ENCODE assay signal across 13 mouse cellular contexts in the genomic region with DNA sequence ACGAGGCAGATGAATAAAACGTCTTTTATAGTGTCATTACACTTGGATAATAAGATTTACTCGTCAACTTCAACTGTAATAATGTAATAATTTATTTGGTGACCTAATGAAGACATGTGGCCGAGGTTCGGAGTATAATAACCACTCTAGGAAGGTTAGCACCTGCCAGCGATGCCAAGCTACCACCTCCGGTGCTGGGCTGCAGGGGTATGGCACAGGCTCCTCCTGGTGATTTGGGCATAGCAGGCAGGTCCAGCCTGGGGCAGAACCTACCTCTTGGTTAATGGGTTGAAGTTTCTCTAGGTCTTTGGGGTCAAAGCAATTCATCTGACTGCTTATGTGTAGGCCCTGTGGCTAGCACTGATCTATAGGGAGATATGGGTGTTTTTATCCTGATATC.
"Had no signal": no experiment of that assay in that cellular context is flagged by ENCODE, and none has a peak within 500 bp of the region (broad histone marks: within the 10 kb centered on the region; RNA-seq: fewer than 3 reads in every experiment).

No protein-coding gene starts in this region.

- ATAC-seq: intestine, embryonic 15.5 days; midbrain, embryonic 15.5 days had no signal

- H3K4me1 ChIP-seq: intestine, embryonic 15.5 days; limb, embryonic 13.5 days; liver, embryonic 15.5 days had no signal

- H3K4me3 ChIP-seq: intestine, embryonic 15.5 days; limb, embryonic 13.5 days; liver, embryonic 15.5 days; midbrain, embryonic 15.5 days had no signal

- H3K27me3 ChIP-seq: intestine, embryonic 15.5 days; limb, embryonic 13.5 days; liver, embryonic 15.5 days; midbrain, embryonic 15.5 days had no signal

- H3K27ac ChIP-seq: intestine, embryonic 15.5 days; limb, embryonic 13.5 days; liver, embryonic 15.5 days; midbrain, embryonic 15.5 days had no signal

- H3K36me3 ChIP-seq: intestine, embryonic 15.5 days; limb, embryonic 13.5 days; liver, embryonic 15.5 days; midbrain, embryonic 15.5 days had no signal

- H3K9ac ChIP-seq: intestine, embryonic 15.5 days; limb, embryonic 13.5 days; liver, embryonic 15.5 days; lung, embryonic 14.5 days; midbrain, embryonic 15.5 days had no signal

- DNase-seq: kidney, adult 8-10 months; kidney, postnatal 36 days; lung, embryonic 14.5 days; lung, postnatal 10 days; lung, postnatal 4 days; right cerebral cortex, adult 18-20 months; thymus, postnatal 36 days had no signal

- H3K9me3 ChIP-seq: intestine, embryonic 15.5 days; limb, embryonic 13.5 days; liver, embryonic 15.5 days; midbrain, embryonic 15.5 days had no signal

- H3K4me2 ChIP-seq: intestine, embryonic 15.5 days; limb, embryonic 13.5 days; liver, embryonic 11.5 days; liver, embryonic 15.5 days; lung, embryonic 14.5 days; midbrain, embryonic 11.5 days; midbrain, embryonic 15.5 days had no signal
